Mouse (Mus musculus): ENCODE measurements around the gene Ric8a.

The Ric8a gene

DNA sequence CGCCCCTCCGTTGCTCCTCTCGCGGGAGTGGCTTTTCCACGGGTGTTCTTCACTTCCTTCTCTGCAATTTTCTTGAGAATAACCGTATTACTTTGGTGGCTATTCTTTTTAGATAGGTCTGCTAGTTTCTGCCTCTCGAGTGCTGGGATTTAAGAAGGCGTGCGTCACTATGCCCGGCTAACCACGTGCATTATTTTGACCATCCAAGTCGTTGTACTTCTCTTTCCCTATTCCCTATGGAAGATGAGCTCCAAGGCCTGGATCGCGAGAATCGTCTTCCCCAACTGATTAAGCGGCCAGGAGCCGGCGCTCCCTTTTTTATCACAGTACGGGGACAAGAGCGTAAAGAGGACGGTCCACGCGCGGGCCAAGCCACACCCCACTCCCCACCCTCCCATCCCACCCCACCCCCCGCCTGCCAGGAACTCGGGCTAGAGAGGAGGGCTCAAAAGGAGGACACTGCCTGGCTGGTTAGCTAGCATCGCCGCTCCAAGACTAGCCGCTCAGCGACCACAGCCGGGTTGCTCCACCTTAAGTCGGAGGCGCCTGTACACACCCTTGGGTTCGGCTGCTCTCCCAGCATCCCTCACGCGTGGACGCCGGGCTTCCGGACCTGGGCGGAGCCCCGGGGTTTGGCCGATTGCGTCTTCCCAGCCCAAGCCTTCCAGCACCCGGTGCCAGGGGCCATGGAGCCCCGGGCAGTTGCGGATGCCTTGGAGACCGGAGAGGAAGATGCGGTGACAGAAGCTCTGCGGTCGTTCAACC, at the start of gene Ric8a:
Gene Ric8a (plus strand): TSS at position 173 of the 765 bp plus-strand sequence.
- DNase-seq (ENCODE audit: low spot score), result peak; percentile 82

DNA sequence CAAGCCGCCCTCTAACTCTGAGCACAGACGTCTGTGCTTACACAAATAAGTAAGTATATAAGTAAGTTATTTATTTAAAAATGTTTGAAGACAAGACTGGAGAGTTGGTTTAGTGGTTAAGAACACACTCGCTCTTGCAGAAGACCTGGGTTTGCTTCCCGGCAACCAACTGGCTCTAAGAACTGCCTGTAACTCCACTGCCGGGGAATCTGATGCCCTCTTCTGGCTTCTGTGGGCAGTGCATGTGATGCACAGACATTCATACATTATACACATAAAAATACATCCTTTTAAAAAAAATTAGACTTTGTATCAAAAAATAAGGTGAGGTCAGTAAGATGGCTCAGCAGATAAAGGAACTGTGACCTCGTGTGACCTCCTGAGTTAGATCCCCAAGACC, 46.3 kb upstream of the Ric8a start:
- no peak for DNase-seq (ENCODE audit: low spot score)

DNA sequence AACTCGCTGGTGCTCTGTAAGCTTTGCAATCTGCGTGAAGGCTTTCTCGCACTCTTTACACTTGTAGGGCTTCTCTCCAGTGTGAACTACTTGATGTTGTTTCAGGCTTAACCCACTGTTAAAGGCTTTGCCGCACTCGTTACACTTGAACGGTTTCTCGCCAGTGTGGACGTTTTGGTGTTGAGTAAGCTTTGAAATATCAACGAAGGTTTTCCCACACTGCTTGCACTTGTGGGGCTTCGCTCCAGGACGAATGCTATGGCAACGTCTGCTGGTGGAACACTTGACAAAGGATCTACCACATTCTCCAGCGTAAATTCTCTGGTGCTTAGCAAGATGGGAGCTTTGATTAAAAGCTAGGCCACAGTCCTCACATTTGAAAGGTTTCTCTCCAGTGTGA, 45.0 kb upstream of the Ric8a start:
- DNase-seq (ENCODE audit: low spot score), result no peak

DNA sequence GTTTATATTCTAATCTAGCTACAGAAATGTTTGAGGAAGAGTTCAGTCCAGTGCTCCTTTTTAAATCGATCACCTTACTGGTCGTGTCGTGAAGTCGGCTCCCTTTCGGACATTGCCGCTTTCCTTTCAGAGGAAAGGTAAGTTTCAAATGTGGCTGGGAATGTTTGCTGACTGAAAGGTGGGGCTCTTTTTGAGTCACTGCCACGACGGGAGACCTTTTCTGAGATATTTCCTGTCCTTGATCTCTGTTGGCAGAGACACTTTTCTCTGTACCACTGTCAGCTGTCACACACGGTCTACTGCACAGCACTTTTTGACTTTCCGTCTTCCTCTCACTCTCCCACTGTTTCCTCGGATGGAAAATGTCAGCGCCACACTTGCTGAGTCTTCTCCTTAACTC, 43.9 kb upstream of the Ric8a start:
- no peak for DNase-seq (ENCODE audit: low spot score)

DNA sequence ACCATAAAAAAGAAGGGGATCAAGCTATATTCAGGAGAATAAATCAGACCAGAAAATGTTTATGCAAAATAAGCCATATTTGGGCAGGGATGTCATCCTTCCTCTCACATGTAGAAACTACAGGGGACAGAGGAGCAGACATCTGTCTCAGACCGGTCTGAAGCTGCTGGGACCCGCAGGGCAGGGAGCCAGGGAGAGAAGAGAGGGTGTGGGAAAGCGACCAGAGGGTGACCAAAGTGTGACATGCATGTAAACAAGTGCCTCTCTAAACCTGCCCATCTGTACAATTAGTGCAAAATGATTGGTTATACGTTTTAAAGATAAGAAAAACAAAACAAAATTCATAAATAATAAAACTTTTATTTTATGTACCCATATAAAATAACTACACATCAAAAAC, 36.6 kb upstream of the Ric8a start:
- no peak for DNase-seq (ENCODE audit: low spot score)

DNA sequence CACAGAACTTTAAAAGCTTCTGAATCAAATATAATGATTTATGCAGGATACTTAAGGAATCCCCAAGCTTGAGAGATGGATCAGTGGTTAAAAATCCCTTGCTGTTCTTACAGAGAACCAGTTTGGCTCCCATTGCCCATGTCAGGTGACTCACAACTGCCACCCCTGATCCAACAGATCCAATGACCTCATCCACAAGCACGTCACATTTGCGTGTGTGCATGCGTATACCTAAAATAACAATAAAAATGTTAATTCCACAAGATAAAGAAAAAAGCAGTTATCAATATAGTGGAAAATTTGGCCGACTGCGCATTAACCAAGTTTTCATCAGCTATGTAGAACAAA, 35.5 kb upstream of the Ric8a start:
- no peak for DNase-seq (ENCODE audit: low spot score)

DNA sequence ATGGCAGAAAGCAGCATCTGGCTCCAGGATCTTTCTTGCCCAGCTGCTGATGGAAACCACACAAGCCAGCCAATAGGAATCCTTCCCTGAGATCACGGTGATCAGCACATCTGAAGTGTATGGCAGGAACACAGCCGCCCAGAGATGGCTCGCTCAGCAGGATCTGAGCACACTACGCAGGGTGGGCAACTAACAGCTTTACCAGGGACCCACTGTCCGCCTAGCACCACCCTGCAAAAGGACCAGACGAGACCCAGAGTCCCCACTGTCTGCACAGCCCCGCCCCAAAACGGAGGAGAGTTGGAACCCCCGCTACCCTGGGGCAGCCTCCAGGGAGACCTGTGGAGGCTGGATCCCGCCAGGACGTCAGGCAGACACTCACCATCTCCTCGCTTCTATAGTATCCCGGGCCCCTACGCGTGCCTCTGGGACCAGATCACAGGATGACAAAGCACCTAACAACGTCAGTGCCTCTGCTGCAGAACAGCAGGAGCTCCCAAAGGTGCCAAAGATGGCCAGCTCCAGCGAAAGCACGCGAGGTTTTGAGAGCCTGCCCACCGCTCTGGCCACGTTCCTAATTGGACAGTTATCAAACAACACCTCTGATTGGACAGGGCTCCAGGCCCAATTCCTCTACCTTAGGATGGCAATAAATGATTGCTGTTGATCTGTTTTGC, 35.0 kb upstream of the Ric8a start, which contains the start of gene Zfp941:
Gene Zfp941 (minus strand): TSS at position 526 of the 677 bp plus-strand sequence.
- no peak for DNase-seq (ENCODE audit: low spot score)

DNA sequence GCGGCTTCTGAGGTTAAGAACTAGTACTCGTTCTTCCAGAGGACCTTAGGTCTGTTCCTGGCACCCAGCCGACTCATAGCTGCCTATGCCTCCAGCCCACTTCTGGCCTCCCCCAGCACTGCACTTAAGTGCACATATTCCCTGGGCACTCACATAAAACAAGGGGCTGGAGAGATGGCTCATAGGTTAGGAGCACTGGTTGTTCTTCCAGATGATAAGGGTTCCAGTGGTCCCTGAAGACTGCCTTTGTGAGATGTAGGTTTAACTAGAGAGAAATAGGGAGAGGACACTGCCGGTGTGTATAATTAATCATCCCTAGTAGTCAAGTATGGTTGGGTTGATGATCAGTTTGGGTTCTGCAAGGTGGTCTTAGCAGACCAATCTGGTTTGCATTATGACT, 34.0 kb upstream of the Ric8a start:
- DNase-seq (ENCODE audit: low spot score), result no peak

DNA sequence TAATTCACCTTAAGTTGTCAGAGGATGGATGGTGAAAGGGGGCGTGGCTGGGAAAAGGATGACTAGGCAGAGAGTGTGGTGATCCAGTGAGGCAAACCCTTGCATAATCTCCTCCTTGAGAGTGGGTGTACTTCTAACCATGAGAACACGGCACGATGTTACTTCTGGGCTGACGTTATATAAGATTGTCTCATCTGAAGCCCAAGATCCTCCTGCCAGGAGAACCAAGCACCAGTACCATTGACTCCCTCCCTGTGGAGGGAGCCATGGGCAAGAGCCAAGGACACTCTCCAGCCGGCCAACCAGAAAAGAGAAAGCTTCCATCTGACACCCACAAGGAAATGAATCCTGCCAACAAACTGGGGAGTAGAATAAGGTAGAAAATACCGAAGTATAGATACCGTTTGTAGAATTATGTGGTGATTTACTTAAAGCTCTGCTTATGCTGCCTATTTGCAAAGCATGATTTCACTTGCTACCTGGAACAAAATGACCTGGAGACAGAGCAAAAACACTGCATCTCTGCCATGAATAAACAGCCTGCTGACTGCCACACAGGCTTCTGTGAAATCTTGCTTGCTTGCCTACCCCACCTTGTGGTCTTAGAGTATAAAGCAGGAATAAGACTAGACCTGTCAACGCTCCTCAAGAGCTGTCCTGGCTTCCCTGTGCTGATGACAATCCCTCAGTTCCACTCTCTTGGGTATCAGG, 28.4 kb upstream of the Ric8a start:
- DNase-seq (ENCODE audit: low spot score), result no peak

DNA sequence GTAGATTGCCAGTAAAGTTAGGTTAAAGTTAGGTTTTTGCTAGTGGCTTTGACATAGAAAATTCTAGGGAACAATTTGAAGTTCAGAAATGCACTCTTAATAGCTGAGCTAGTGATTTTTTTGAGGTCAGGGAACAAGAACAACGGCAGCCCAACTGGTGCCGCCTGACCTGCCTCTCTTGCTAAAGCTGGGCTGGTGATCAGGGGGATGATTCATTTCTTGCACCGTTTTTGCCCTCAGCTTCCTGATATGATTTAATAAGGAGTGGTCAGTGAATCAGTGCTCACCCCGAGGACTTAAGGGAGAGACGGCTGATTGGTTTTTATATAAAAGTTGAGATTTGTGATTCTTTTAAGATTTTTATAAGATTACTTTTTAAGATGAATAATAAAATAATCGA, 25.3 kb upstream of the Ric8a start:
- DNase-seq (ENCODE audit: low spot score), result no peak

DNA sequence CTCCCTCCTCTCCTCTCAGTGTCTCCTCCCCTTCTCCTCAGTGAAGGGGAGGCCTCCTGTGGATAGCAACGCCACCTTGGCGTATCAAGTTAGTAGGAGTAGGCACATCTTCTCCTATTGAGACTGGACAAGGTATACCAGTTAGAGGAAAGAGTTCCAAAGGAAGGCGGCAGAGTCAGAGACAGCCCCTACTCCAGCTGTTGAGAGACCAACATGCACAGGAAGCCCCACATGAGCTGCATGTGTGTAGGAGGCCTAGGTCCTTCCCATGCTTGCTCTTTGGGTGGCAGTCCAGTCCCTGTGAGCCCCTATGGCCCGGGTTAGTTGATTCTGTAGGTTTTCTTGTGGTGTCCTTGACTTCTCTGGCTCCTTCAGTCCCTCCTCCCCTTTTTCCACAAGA, 23.4 kb upstream of the Ric8a start:
- no peak for DNase-seq (ENCODE audit: low spot score)

DNA sequence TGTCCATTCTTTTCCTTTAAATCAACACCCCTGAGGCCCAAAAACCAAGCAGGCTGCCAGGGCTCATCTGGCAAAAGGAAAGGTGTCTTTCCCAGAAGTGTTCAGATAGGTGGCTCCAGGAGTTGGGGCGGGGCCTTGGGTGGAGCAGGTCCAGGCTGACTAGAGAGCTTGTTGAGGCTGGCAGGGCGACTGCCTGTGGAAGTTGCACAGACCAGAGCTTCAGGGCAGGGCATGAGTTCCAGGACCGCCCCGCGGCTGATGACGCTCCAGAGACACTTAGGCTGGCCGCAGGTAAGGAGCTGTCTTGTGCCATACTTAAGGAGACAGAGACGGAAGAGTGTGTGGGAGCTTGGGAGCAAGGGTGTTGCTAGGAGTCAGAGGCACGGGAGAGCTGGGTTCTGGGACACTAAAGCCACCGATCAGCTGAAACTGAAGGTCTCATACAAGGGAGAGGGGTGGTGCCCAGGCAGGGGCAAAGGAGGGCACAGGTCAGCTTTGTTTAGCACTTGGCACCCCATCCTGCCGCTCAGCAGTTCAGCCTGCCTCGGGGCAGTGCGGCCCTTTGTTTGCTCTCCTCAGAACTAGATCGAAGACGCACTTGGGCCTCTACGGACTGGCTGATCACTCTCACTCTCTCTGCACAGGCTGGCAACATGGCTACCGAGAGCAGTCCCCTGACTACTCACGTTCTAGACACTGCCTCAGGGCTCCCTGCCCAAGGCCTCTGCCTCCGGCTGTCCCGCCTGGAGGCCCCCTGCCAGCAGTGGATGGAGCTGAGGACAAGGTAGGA, 21.6 kb upstream of the Ric8a start, which contains the start of gene Urah:
Gene Urah (plus strand): TSS at position 51 of the 790 bp plus-strand sequence.
- DNase-seq (ENCODE audit: low spot score), result no peak

DNA sequence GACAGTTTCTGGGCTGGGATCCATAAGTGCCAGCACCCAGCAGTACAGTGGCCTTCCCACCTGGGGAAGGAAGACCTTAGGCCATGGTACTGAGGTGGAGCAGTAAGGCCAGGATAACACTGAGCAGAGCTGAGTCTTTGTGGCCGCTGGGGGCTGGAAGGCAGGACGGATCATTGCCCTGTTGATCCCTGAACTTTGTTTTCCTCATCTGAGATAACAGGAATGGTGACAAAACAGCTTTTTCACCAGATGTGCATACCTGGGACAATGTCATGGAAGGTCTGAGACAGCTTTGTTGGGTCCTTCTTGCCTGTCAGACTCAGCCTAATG, 21.0 kb upstream of the Ric8a start:
- DNase-seq (ENCODE audit: low spot score), result no peak

DNA sequence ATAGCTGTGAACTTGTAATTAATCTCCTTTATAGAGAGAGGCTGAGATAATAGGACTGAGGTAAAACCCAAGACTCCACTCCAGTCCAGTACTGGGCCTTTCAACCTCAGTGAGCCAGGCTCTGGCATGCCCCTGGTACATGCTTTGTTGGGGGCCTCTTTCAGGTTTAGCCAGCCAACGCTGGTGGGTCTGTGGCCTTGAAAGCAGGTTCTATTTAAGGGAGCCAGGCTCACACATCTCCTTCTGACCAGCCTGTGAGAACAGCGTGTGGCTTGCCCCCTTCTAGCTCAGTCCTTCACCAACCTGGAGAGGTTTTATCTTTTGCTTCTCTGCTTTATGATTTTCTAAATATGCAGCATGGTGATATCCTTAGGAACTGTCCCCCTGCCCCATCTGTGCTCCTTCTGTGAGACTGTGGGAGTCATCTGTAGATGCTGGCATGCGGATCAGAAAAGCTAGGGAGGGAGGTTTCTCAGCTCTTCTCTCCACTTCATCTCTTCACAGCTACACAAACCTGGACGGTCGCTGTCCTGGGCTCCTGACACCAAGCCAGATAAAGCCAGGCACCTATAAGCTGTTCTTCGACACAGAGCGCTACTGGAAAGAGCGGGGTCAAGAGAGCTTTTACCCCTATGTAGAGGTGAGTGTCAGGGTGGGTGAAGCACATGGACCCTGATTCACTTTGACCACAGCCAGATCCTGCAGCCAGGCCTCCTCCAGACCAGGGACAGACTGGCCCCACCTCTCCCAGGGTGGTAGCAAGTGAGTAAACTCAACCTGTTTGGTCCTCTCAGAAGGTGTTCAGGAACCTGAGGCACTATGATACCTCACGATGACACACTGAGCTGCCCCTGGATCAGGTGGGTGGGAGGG, 20.3 kb upstream of the Ric8a start:
- DNase-seq (ENCODE audit: low spot score), result no peak

DNA sequence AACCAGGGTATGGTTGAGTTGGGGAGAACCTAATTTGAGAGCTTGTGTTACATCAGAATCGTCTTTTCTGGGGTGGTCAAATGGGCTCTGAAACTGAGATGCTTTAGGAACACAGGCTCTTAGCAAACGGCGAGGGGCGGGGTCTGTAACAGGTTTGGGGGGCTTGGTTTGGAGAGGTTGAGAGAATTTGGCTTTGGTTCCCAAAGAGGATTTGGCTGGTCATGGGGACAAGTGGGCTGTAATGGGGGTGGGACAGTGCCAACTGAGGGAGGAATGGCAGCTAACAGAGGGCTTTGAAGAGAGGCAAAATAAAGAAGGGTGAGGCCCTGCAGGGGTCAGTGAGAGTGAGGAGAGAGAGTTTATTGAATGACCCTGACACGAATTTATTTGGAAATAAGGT, 17.2 kb upstream of the Ric8a start:
- DNase-seq (ENCODE audit: low spot score), result no peak

DNA sequence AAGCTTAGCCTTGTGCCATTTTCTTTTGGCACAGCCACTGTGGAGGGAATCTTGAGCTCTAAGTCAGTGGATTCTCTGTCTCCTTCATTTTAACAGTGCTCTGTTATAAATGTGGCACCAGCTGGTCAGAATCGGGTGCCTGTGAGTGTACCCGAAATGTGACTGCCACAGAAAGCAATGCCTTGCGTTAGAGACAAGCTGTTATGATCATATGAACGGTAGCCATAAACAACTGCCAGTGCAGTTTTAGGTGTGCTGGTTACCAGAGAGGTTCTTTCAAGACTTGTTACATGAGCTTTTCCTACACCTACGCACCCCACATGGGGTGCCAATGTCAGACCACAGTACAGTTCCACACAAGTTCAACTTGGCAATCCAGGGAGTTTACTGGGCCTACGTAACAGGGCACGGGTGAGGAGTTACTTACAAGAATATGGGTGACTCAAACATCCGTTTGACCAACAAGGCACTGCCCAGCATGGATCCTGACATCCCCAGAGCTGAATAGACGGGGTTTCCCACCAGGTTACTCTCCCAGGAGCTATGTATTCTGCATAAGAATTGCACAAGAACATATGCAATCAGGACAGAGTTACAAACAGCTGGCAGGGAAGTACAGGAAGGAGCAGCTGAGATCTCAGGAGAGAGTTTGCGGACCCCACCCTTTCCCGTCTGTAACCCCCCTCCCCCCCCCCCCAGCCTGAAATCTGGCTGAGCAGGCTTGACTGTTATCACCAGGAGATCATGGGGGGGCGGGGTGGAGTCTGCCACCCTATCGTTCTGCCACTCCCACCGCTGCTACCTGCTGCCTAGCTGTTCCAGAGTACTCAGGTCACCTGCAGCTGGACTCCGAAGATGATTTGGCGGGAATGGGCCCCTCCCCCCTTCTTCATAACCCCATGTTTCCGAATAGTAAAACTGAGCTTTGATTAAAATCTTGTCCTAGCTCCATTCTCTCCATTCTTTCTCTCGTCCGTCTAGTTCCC, 15.7 kb upstream of the Ric8a start:
- no peak for DNase-seq (ENCODE audit: low spot score)

DNA sequence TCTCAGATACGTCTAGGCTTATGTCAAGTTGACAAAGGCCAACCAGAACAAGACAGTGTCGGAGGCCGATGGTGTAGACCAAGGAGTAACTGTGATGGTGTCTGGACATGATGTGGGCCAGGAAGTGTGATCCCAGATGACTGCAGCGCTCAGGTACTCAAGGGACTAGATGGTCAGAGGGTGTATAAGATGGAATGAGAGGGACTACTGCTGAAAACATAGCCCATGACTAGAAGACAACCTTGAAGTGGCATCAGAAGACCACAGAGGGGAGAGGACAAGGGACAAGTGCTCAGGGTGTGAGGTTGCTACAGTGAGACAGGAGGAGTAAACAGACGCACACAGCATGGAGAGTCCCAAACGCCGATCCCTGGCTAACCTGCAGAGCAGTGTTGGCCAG, 13.0 kb upstream of the Ric8a start:
- no peak for DNase-seq (ENCODE audit: low spot score)

DNA sequence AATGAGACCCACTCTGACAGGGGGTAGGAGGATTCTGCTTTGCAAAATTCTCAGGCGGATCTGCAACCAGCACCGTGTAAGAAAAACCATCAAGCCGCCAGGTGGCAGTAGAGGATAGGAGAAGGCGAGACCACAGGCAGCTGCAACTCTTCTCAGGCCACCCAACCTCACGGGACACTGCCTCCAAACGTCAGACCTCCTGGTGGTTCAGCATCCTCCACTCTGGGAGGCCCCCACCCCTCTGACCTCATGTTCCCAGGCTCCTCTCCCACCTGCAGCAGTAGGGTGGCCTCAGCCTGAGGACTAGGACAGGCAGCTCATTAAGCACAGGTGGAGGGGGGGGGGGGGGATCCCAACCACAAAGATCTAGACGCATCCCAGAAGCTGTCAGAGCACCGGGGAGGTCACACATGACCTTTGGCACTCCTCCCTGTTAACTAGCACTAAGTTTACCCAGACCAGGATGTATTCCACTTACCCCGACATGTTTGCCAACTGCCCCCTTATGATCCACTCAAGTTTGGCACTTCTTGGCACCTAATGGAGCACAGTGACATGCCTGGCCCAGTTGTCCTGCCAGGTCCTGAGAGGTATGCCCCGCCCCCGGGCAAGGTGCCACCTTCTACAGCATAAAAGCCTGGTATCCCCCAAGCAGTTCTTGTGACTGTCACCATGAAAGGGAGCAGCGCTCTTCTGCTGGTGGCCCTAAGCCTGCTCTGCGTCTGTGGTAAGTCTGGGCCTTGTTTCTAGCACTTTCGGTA, 11.7 kb upstream of the Ric8a start, which contains the start of gene Scgb1c1:
Gene Scgb1c1 (plus strand): TSS at position 643 of the 761 bp plus-strand sequence.
- peak; percentile 97 for DNase-seq (ENCODE audit: low spot score)

DNA sequence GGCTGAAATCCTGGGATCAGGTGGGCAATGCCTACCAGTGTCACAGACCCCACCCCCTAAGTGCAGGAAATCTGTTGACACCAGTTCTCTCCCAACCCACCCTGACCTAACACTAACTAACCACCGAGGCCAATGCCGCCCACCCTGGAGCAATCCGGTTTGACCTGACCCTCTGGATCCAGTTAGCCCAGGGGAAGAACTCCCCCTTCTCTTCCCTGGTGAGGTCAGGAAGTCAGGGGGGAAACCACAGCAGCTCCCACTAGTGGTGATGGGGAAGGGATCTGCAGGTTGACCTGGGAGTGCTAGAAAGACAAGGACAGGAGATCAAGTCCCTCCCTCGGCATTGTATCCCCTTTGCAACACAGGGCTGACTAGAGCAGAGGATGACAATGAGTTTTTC, 11.1 kb upstream of the Ric8a start:
- DNase-seq (ENCODE audit: low spot score), result no peak

Data from ovary, postnatal 14 days (tissue).